Mouse (Mus musculus) MN1 (cell line): ENCODE measurements around the gene Ptprr.

Experiments used
- DNase-seq: peaks from one replicate; pipeline ENCODE4 v3.0.0-alpha.2; 2016; ENCODE audit warnings: low spot score

The Ptprr gene

DNA sequence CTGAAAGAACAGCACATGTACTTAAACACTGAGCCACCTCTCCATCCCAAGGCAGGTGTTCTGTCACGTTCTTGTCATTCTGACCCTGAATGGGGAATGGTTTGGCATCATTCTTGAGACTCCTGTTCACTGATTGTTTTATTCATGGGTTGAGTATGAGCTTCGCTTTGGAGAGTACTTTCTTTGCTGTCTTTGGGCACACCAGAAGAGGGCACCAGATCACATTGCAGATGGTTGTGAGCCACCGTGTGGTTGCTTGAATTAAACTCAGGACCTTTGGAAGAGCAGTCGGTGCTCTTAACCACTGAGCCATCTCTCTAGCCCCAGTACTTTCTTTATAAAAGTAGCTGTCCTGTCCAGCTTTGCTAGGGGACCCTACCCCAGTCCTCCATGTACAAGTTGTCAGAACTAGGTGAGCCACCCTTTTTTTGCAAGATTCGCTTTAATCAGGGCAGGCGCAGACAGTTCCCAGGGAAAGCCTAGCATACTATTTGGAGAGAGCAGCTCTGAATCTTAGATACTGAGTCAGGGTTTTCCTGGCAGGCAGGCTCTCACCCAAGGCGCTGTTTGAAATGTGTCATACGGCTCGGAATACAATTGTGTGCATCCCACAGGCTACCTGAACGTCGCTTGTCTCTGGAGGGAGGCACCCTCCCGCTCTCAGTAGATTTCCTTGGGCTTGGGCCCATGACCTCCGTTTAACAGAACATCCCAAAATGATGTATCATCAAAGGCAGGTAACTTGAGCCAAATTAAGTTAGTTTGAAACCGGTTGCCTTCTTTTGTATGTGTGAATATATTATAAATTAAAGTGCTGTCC, 178.8 kb downstream of the Ptprr start:
- DNase-seq, result peak; percentile 70

- peak; percentile 94 for DNase-seq
These were observed 179.5 kb downstream of the Ptprr start for GRCm38 (mm10) chr10:116197416-116197939.

DNA sequence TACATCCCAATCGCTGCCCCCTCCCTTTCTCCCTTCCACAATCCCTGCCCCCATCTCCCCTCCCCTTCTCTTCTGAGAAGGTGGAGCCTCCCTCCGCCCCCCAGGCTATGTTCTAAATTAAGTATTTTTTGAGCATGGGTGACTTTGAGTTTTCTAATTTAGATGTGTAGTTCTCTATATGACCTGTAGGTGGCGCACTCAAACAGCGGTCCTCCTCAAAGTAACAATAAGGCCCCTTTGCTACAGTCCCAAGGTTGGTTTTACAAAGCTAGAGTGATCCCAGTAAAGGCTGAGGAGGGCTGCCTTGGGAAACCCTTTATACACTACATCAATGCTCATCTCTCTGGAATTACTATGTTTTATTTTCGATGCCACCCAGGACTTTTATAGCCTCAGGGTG, 181.0 kb downstream of the Ptprr start:
- DNase-seq, result peak; percentile 72

DNA sequence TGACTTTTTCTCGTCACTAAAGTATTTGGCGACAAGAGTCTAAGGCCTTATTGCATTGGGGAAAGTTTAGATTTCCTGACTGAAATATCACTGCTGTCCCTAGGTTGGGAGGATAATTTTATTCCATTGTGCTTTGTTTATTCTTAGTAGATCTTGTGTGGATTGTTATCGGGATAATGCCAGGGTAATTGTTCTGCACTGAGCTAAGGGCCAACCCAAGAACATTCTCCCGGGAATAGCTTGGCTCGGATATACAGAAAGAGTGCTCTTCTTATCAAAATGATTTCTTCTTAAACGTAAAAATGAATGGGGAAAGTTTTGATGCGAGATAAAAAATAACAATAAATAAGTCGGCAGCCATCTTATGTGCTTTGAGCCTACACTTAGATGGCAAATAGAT, 183.5 kb downstream of the Ptprr start:
- no peak for DNase-seq

- no peak for DNase-seq
These were observed 187.8 kb downstream of the Ptprr start for GRCm38 (mm10) chr10:116205580-116206358.

- DNase-seq, result no peak
These were observed 188.4 kb downstream of the Ptprr start for GRCm38 (mm10) chr10:116206449-116206848.

- peak; percentile 70 for DNase-seq
These were observed 190.1 kb downstream of the Ptprr start for GRCm38 (mm10) chr10:116207987-116208726.

GRCm38 (mm10) chr10:116208727-116209115, 190.7 kb downstream of the Ptprr start:
- DNase-seq, result no peak

- no peak for DNase-seq
These were observed 194.1 kb downstream of the Ptprr start for GRCm38 (mm10) chr10:116212127-116212526.

DNA sequence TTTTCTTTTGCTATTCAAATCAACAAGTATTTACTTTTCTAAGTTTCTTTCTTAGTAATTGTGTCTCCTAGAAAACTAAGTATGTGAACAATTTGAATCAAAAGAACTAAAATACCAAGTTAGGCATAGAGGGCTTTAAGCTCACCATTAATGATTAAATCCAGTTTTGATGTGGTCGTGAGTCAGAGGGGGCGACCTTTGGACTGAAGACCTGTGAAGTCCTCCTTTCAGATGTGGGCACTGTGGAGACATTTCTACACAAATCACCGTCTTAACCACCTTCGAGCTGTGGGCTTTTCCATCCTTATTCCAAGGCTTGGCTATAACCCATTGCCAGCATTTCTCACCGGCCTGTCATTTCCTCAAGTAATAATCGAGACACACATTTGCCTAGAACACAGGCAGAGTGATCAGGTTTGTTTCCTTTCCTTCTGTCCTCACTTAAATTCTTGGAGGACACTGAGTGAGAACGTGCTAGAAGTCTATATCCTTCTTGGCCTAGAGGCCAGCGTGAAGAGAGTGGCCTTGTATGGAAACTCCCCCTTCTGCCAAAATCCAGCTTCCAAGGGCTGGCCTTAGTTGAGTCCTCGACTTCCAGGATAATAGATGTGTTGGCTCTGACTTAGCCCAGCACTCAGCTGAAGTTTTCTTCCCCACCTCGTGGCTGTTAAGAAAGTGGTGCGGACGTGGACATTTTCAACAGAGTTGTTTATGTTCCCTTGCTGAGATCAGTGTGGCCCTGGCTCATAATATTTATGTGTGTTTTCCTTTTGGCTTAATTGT, 202.5 kb downstream of the Ptprr start:
- DNase-seq, result no peak

DNA sequence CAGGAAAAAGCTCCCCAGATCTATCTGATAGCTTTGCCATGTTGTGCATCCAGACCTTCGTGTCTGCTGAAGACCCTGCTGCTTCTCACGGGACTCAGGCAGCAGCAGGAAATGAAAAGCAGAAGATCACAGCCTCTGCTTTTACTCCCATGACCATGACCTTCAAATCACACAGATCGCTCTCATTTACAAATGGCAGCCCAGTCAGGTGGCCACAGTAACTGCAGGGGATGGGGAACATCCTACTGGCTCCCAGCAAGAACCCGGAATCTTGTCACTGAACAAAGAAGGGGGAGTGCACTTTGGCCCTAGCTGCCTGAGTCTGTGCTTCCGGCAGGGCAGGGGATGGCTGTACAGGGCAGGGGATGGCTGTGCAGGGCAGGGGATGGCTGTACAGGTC, 217.3 kb downstream of the Ptprr start:
- DNase-seq, result no peak

- DNase-seq, result no peak
These were observed 224.2 kb downstream of the Ptprr start for GRCm38 (mm10) chr10:116242200-116242599.

GRCm38 (mm10) chr10:116243373-116243772, 225.4 kb downstream of the Ptprr start:
- DNase-seq, result no peak

DNA sequence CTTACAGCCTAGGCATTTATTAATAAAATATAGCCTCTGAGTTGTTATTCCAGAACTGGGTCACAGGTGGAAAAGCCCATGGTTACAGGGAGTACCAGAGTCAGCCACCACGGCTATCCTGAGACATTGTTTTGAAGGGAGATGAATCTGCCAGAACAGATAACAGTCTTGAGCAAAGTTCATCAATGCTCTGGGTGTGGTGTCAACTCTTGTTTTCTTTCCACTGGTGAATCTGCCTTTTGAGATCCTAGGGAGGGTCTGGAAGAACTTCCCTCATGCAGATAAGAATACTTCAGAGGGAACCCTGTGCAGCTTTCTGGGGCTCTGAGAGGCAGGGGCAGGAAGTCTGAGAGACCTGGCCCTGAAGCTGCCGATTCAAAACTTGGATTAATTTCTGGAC, 227.6 kb downstream of the Ptprr start:
- no peak for DNase-seq

- DNase-seq, result no peak
These were observed 234.7 kb downstream of the Ptprr start for GRCm38 (mm10) chr10:116252668-116253067.

DNA sequence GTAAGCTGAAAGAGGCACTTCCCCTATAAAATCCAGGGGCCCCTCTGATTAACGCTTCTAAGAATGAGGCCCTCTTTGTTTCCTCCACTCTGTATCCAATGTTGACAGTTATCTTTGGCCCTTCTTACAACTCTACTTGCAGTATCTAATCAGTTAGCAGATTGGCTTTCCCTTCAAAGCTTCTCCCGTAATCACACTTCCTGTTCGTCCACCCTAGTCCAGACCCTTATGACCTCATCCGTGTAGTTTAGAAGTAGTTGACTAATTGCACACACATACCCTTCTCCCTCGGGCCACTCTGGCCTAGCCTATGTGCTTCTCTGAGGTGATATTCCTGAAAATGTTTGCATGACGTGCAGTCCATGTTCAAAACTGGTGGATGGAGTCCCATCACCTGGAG, 236.0 kb downstream of the Ptprr start:
- DNase-seq, result no peak

GRCm38 (mm10) chr10:116259298-116259697, 241.3 kb downstream of the Ptprr start:
- DNase-seq, result no peak

DNA sequence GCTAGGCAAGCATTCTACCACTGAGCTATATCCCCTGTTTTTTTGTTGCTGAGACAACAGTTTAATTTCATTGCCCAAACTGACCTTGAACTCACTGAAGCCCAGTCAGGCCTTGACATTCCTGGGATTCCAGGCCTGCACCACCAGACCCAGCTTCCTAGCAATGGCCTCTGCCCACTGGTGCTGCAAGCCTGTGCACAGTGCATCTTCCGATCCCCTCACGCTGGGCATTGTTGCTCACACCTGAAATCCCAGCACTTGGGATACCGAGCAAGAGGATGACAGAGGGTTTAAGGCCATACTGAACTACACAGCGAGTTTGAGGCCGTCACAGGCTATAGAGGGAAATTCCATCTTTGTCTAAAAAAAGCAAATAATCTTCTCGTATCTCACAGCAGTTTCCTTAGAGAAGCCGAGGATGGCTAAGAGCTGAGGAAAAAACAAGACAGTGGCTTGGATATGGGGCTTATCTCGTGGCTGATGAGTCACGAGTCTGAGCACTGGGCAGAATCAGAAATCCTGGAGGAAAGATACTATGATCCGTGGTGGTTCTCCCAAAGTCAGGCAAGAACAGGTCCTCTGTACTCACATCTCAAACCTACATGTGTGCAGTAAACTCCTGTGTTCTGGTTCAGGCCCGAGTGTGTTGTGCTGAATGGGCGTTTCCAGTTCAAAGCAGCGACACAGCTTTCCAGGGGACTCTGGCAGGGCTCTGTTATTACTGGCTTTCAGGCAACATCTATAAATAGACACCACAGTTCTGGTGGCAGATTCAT, 242.8 kb downstream of the Ptprr start:
- peak; percentile 55 for DNase-seq

DNA sequence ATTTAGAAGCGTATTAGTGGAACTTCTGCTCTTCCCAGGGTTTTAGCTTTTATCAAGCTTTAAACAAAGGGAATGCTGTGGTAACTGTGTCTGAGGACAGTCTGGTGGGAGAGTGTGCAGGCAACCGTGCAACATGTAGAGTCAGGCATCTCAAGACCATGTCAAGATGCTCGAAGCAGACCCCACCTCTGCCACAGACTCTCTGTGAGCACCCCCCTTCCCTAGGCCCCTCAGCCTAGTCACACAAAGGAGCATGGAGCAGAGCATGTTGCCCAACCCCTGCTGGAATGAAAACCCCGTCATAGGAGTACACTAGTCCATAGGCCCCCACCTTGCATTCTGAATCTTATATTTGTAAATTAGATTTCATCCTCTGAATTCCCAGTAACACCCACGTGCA, 243.5 kb downstream of the Ptprr start:
- no peak for DNase-seq

DNA sequence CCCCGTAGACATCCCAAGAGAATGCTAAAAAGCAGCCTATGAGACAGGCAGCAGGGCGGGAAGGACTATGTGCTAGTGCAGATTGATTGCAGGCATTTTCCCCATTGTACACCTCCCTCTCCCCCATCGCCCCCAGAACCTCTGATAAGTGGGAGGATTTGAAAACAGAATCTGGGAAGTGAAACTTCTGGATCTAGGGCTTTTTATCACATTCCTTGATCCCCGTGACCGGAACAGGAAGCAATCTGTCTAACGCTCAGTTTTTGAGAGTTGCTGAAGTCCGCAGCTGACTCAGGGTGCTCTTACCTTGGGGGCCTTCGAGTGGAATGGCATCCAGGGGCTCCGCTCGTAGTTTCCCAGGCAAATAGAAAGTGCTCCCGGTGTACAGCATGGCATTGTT, 246.5 kb downstream of the Ptprr start:
- DNase-seq, result no peak
